Mouse (Mus musculus): ENCODE data around the gene Pkib. TPM values are rescaled to one million over a fixed set of nuclear protein-coding genes. Genes with fewer than 3 reads are reported as not detected.

The Pkib gene
- total and polyA plus RNA-seq, 2 experiments from 2014 or later: 2.6 TPM; not detected in 1

DNA sequence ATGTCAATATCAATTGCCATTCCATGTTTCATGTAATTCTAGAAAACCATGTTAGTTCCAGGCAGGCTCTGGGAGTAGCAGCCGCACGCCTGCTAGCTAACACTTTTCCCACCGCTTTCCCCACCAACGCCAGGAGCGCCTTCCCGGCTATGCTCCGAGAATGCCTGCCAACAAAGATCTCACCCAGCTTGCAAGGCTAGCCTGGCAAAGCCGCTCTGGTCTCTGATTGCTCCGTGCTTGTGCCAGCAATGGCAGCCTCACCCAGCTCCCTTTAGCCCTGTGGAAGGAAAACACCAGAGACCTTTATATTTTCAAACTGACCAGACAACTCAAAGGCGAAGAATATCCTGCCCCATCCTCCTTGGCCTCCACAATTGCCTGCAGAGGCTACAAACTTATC, 8.5 kb upstream of the Pkib start:
- no peak for DNase-seq (ENCODE audit: low spot score)
- no peaks in the 10 kb centered on the region for H3K36me3 ChIP-seq (replicated peaks; ENCODE audit: control insufficient read depth, insufficient read depth, low read length)
- no peak overlapping the region for H3K4me3 ChIP-seq (ENCODE audit: low read depth, low read length)
- no peak for TF ChIP-seq EP300 (IDR thresholded peaks at IDR 0.05; ENCODE audit: low read depth)
- no peak for TF ChIP-seq CTCF (IDR thresholded peaks at IDR 0.05; ENCODE audit: low read depth)
- no peak for ATAC-seq (ENCODE audit: insufficient read depth, low read depth)
- H3K27me3 ChIP-seq (ENCODE audit: control insufficient read depth, insufficient read depth, low read length): no peaks in the 10 kb centered on the region
- H3K4me1 ChIP-seq (ENCODE audit: control insufficient read depth, insufficient read depth): no peaks in the 10 kb centered on the region
- H3K27ac ChIP-seq (ENCODE audit: low read depth): no peak overlapping the region
- H3K9ac ChIP-seq (replicated peaks; ENCODE audit: low read depth, low read length): no peak overlapping the region
- WGBS: 77% methylated on average over 10 of the region's 10 CpGs
- no peaks in the 10 kb centered on the region for H3K9me3 ChIP-seq (replicated peaks; ENCODE audit: control insufficient read depth, low read length)
- no peak overlapping the region for H3K4me2 ChIP-seq (ENCODE audit: low read depth, low read length)

DNA sequence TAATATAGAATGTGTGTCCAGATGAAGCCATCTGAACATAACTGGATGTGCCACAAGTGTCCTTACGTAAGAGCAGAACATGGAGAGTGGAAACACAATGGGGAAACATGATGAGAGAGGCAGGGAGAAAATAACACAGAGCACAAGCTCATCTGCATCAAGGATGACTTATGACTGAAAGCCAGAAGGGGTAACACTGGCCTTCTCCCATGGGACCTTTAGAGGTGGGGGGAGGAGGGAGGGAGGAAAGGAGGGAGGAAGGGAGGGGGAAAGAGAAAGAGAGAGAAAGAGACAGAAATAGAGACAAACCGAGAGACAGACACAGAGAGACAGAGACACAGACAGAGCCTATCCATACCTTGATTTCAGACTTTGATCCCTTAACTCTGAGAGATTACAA, 4.0 kb upstream of the Pkib start:
- Histone ChIP-seq H3K27me3 (ENCODE audit: control insufficient read depth, insufficient read depth, low read length) (peaks cover 5% of the 10 kb centered on the region; the same call in 1 of the 2 replicates), H3K4me2 (ENCODE audit: low read depth, low read length) (no peak overlapping the region), H3K36me3 (replicated peaks; ENCODE audit: control insufficient read depth, insufficient read depth, low read length) (no peaks in the 10 kb centered on the region), H3K9ac (replicated peaks; ENCODE audit: low read depth, low read length) (no peak overlapping the region), H3K27ac (ENCODE audit: low read depth) (no peak overlapping the region), H3K9me3 (replicated peaks; ENCODE audit: control insufficient read depth, low read length) (peaks cover 4% of the 10 kb centered on the region; the same call in 1 of the 2 replicates), H3K4me3 (ENCODE audit: low read depth, low read length) (no peak overlapping the region), H3K4me1 (ENCODE audit: control insufficient read depth, insufficient read depth) (0 out of 2 replicates have a peak, but pooled peaks cover 3% of the 10 kb centered on the region)
- ATAC-seq (ENCODE audit: insufficient read depth, low read depth) (no peak), DNase-seq (ENCODE audit: low spot score) (no peak)
- WGBS: 62% methylated on average over 2 of the region's 2 CpGs
- no peak for TF ChIP-seq EP300 (IDR thresholded peaks at IDR 0.05; ENCODE audit: low read depth)
- TF ChIP-seq CTCF (IDR thresholded peaks at IDR 0.05; ENCODE audit: low read depth): no peak

DNA sequence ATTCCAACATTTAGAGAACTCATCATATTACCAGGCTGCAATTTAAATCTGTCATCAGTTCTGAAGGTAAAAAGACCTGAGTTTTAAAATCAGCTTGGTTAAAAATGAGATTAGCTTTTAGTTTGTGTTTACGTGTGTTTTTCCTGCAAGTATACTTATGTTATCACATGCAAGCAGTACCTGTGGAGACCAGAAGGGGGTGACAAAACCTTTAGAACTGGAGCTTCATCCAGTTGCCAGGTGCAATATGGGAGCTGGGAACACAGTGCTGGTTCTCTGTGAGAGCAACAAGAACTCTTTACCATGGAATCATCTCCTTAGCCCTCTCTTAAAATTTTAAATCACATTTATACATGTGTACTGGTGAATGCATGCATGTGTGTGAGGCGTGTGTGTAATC, 1.2 kb upstream of the Pkib start:
- Histone ChIP-seq H3K36me3 (replicated peaks; ENCODE audit: control insufficient read depth, insufficient read depth, low read length) (no peaks in the 10 kb centered on the region), H3K4me1 (ENCODE audit: control insufficient read depth, insufficient read depth) (0 out of 2 replicates have a peak, but pooled peaks cover 3% of the 10 kb centered on the region), H3K9me3 (replicated peaks; ENCODE audit: control insufficient read depth, low read length) (peaks cover 4% of the 10 kb centered on the region; the same call in 1 of the 2 replicates), H3K9ac (replicated peaks; ENCODE audit: low read depth, low read length) (no peak overlapping the region), H3K27me3 (ENCODE audit: control insufficient read depth, insufficient read depth, low read length) (peaks cover 8% of the 10 kb centered on the region; the same call in 1 of the 2 replicates), H3K27ac (ENCODE audit: low read depth) (no peak overlapping the region), H3K4me3 (ENCODE audit: low read depth, low read length) (no peak overlapping the region), H3K4me2 (ENCODE audit: low read depth, low read length) (no peak overlapping the region)
- no peak for DNase-seq (ENCODE audit: low spot score)
- no peak for ATAC-seq (ENCODE audit: insufficient read depth, low read depth)
- TF ChIP-seq CTCF (IDR thresholded peaks at IDR 0.05; ENCODE audit: low read depth) (no peak), EP300 (IDR thresholded peaks at IDR 0.05; ENCODE audit: low read depth) (no peak)
- WGBS: 94% methylated on average over 2 of the region's 2 CpGs

DNA sequence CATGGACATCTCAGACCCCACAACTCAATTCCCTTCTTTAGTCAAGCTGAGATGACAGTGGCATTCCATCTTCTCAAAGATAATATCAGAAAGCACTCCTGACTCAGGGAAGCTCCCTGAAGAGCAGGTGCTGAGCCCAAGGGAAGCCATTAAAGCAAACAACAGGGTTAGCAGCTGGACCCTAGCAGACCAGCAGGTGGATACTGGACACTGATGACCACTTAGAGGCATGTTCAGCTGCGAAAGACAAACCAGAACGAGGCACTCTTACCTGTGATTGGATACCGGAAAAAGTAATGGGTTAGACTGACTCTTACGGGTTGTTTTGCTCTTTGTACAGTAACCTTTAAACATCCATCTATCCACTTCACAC, 1.1 kb downstream of the Pkib start:
- H3K4me2 ChIP-seq (ENCODE audit: low read depth, low read length): no peak overlapping the region; the same call in 1 of the 2 replicates
- no peak for TF ChIP-seq CTCF (IDR thresholded peaks at IDR 0.05; ENCODE audit: low read depth)
- no peak for TF ChIP-seq EP300 (IDR thresholded peaks at IDR 0.05; ENCODE audit: low read depth)
- H3K9me3 ChIP-seq (replicated peaks; ENCODE audit: control insufficient read depth, low read length): peaks cover 4% of the 10 kb centered on the region; the same call in 1 of the 2 replicates
- 0 out of 2 replicates have a peak, but pooled peaks cover 3% of the 10 kb centered on the region for H3K4me1 ChIP-seq (ENCODE audit: control insufficient read depth, insufficient read depth)
- H3K27ac ChIP-seq (ENCODE audit: low read depth): no peak overlapping the region
- H3K9ac ChIP-seq (replicated peaks; ENCODE audit: low read depth, low read length): no peak overlapping the region
- WGBS: 88% methylated on average over 4 of the region's 4 CpGs
- peaks cover 8% of the 10 kb centered on the region; the same call in 1 of the 2 replicates for H3K27me3 ChIP-seq (ENCODE audit: control insufficient read depth, insufficient read depth, low read length)
- no peak overlapping the region for H3K4me3 ChIP-seq (ENCODE audit: low read depth, low read length)
- no peaks in the 10 kb centered on the region for H3K36me3 ChIP-seq (replicated peaks; ENCODE audit: control insufficient read depth, insufficient read depth, low read length)
- ATAC-seq (ENCODE audit: insufficient read depth, low read depth) (no peak), DNase-seq (ENCODE audit: low spot score) (no peak)

DNA sequence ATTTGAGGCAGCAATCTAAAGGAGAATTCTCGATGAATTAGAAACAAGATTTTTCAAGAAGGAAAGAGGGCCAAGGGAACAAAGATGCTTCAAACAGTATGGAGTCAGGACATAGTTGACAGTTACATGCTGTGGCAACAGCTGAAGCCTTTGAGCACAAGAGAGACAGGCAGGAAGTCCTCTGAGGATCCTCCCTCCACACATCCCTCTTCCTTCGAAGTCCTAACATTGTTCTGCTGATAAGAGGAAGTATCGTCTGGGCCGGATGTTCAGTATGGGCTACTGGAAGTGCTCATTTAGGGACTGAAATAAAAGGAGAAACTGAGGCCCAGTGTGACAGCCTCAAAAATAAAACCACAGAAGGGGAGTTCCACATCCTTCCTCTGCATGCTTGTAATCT, 5.2 kb downstream of the Pkib start:
- Histone ChIP-seq H3K4me1 (ENCODE audit: control insufficient read depth, insufficient read depth) (0 out of 2 replicates have a peak, but pooled peaks cover 3% of the 10 kb centered on the region), H3K4me3 (ENCODE audit: low read depth, low read length) (no peak overlapping the region), H3K9me3 (replicated peaks; ENCODE audit: control insufficient read depth, low read length) (no peaks in the 10 kb centered on the region), H3K27me3 (ENCODE audit: control insufficient read depth, insufficient read depth, low read length) (peaks cover 7% of the 10 kb centered on the region; the same call in 1 of the 2 replicates), H3K9ac (replicated peaks; ENCODE audit: low read depth, low read length) (no peak overlapping the region), H3K4me2 (ENCODE audit: low read depth, low read length) (no peak overlapping the region), H3K36me3 (replicated peaks; ENCODE audit: control insufficient read depth, insufficient read depth, low read length) (no peaks in the 10 kb centered on the region), H3K27ac (ENCODE audit: low read depth) (no peak overlapping the region)
- no peak for ATAC-seq (ENCODE audit: insufficient read depth, low read depth)
- TF ChIP-seq EP300 (IDR thresholded peaks at IDR 0.05; ENCODE audit: low read depth) (no peak), CTCF (IDR thresholded peaks at IDR 0.05; ENCODE audit: low read depth) (no peak)
- 29% methylated on average over 4 of the region's 4 CpGs for WGBS
- no peak for DNase-seq (ENCODE audit: low spot score)

DNA sequence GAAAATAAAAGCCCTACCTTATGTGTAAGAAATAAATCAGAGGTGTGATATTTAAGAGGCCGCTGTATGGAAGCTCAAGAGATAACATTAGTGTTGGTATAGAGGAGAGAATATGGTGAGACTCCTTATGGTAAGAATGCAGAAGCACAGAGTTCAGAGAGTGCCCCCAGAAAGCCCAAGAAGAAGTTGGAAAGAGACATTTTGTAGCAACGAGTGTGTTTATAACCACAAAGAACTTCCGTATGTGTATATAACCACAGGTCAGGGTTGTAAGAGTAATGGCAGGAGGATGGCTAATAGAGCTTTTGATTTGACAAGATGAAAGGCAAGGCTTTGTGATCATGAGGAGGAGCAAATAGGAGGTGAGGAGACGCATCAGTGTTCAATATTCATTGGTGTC, 6.5 kb downstream of the Pkib start:
- WGBS: 87% methylated on average over 4 of the region's 4 CpGs
- H3K36me3 ChIP-seq (replicated peaks; ENCODE audit: control insufficient read depth, insufficient read depth, low read length): no peaks in the 10 kb centered on the region
- no peak for ATAC-seq (ENCODE audit: insufficient read depth, low read depth)

More for the DNA sequence above, 6.5 kb downstream of the Pkib start:
- no peak overlapping the region for H3K27ac ChIP-seq (ENCODE audit: low read depth)
- no peak for DNase-seq (ENCODE audit: low spot score)
- H3K4me3 ChIP-seq (ENCODE audit: low read depth, low read length): no peak overlapping the region
- no peaks in the 10 kb centered on the region for H3K9me3 ChIP-seq (replicated peaks; ENCODE audit: control insufficient read depth, low read length)
- H3K4me2 ChIP-seq (ENCODE audit: low read depth, low read length): no peak overlapping the region
- no peak overlapping the region for H3K9ac ChIP-seq (replicated peaks; ENCODE audit: low read depth, low read length)
- TF ChIP-seq CTCF (IDR thresholded peaks at IDR 0.05; ENCODE audit: low read depth) (no peak), EP300 (IDR thresholded peaks at IDR 0.05; ENCODE audit: low read depth) (no peak)
- H3K4me1 ChIP-seq (ENCODE audit: control insufficient read depth, insufficient read depth): no peaks in the 10 kb centered on the region
- no peaks in the 10 kb centered on the region for H3K27me3 ChIP-seq (ENCODE audit: control insufficient read depth, insufficient read depth, low read length)

All from heart, postnatal 0 days (tissue).